Mouse (Mus musculus) common myeloid progenitor, adult 5-6 weeks (primary cell): ENCODE results near the gene Gm36079. TPM values are rescaled to one million over a fixed set of nuclear protein-coding genes. Genes with fewer than 3 reads are reported as not detected.
"Not testable (repeated sequence)": the region's sequence is repeated elsewhere in the genome, so short reads cannot be mapped to it uniquely, and the experiment has no call there.

ENCODE experiments used
- ATAC-seq: replicated peaks from 2 replicates; pipeline ENCODE4 v1.8.0; 2016; ENCODE audit warnings: low read depth, mild to moderate bottlenecking, moderate TSS enrichment, inconsistent platforms; ENCODE audit not compliant: poor library complexity, severe bottlenecking
- total RNA-seq: library from RNA; stranded (forward); fragments of 200-1000, 187-1606 nt; gene quantifications from 2 replicates; pipeline ENCODE4 v1.2.3, GENCODE M21; 2017

The Gm36079 gene
- total RNA-seq, 1 experiment from 2014 or later = not detected

DNA sequence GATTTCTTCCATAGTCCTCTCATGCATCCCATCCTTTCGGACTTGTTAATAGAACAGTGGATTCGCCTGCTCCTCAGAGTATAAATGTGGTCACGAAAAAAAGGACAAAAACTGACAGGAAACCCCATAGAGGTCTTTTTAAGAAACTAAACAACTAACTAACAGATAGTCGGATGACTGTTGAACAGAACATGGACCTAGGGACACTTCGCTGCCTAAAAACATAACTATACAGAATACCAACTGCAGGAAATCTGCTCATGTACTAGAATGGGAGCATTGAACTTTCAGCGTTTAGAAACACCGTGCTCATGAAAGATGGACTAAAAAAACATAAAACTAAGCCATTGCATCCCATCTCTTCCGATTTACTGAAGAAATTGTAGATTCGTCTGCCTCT, 2.2 kb downstream of the Gm36079 start:
- not testable (repeated sequence) for ATAC-seq

DNA sequence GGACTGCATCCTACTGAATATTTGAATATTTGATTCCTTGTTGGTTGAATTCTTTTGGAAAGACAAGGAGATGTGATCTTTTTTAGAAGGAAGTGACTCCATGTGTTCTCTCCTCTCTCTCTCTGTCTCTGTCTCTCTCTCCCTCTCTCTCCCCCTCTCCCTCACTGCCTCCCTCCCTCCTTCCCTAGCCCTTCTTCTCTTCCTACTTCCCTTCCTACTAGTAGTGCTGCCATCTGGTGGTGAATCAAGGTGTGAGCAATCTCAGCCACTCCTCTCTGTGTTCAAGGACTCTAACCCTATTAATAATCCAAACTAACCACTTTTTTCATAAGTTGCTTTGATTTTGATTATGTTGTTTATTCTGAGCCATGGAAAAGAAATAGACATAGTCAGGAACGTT, 5.3 kb downstream of the Gm36079 start:
- not testable (repeated sequence) for ATAC-seq

DNA sequence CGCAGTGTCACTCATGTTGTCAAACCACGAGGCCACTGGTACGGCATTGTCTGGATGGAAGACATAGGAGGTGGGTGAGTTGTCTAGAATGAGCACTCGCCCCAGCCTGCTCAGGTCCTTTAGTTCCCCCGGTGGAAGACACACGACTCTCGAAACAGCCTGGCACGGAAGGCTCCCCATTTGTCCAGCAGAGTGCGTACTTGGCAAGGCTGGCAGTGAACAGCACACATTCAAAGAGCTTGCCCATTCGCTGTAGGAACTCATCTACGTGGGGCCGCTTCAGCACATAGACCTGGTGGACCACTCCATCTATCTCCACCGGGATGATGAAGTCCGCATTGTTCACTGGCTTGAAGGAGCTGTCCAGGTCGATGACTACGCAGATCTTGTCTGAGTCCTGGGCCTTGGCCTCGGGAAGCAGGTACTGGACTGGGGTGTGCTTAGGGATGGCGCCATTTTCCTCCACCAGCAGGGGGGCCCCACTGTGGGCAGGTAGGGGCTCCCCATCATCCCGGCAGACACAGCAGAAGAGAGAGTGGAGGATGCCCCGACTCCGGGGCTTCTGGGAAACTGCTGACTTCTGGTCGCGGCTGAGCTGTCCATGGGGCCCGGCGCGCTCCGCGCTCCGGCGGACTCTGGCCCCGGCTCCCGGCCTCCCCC, 11.3 kb downstream of the Gm36079 start:
- peak; percentile 64; the same call in 1 of the 2 replicates for ATAC-seq

DNA sequence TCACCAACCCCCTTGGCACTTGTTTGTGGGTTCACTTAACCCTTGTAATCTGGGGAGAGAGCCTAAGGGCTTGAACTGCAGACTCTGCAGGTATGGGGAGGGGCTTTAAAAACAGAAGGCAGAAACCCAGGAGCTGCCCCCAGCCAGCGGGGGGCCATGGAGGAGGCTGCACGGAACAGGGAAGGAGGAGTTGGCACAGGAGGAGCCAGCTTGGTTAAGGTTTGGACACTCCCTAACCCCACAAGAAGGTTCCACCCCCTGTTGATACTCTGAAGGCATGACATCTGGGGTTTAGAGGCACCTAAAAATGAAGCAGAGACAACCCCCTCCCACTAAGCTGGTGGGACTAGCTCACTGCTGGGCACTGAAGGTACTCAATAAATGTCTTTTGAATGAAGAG, 12.8 kb downstream of the Gm36079 start:
- ATAC-seq = peak; percentile 50

DNA sequence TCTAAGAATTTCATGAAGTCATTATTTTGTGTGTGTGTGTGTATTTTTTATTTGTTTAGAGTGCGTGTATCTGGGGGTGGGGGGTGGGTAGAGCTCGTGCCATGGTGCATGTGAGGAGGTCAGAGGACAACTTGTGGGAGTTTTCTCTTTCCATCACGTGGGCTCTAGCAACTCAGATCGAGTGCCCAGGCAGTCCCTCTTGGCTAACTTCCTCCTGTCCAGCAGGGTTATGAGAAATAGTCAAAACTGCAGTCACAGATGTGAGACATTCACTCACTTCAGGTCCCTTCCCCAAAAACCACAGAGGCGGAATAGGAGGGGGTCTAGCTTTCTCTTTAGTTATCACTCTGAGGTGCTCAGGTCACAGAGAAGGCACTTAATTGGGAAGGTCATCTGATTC, 13.3 kb downstream of the Gm36079 start:
- ATAC-seq = peak; percentile 15; the same call in 1 of the 2 replicates

DNA sequence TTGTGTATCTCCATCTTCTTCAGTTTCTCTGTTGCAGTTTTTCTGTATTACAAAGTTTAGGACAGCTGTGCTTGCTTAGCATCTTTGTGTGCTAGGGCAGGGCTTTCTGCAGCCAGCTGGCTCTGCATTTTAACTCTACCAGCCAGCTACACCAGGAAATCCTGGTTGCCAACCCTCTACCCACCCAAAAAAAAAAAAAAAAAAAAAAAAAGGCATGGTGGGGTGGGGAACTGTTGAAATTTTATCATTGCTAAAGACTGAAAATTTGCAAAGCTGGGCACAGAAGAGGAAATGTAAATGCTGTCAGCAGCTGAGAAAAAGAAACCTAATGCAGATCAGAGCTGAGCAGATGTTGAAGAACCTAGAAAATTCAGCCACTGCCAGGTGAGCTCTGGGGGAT, 16.7 kb downstream of the Gm36079 start:
- peak; percentile 54 for ATAC-seq

DNA sequence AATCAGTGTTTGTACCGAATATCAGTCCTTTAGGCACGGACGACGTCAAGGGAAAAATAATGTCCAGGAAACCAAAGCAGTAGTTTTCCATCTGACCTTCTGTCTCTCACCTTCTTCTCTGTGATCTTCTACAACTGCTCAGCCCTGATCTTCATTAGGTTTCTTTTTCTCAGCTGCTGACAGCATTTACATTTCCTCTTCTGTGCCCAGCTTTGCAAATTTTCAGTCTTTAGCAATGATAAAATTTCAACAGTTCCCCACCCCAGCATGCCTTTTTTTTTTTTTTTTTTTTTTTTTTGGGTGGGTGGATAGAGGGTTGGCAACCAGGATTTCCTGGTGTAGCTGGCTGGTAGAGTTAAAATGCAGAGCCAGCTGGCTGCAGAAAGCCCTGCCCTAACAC, 27.6 kb downstream of the Gm36079 start:
- 0 out of 2 replicates have a peak, but pooled peaks have one; percentile 19 for ATAC-seq

DNA sequence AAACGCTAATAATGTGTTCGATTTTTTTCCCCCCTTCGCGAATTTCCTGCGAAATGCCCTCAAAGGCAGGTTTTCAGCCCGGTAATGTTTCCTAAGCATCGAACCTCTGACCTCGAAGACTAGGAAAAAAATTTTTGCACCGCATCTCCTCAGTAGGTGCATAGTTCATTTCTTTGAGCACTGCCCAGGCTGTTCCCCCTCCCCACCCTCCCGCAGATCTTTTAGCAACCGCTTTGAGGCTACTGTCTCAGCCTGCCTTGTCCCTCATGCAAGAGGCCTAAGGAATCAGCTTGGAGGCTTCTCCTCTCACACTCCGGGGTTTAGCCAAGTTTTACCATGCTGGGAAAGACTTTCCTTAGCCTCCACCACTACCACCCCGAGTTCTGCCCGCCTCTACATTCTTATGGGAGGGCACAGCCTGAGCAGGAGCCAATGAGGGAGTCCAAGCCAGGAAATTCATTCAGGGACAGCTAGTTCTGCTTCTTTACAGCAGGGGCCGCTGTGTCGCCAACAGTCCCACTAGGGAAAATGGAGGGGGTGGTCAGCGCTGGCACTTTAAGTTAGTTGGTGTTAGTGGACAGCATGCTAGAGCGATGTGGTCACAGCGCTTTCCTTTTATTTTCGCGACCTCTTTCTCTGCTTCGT, 28.2 kb downstream of the Gm36079 start:
- ATAC-seq = peak; percentile 99

DNA sequence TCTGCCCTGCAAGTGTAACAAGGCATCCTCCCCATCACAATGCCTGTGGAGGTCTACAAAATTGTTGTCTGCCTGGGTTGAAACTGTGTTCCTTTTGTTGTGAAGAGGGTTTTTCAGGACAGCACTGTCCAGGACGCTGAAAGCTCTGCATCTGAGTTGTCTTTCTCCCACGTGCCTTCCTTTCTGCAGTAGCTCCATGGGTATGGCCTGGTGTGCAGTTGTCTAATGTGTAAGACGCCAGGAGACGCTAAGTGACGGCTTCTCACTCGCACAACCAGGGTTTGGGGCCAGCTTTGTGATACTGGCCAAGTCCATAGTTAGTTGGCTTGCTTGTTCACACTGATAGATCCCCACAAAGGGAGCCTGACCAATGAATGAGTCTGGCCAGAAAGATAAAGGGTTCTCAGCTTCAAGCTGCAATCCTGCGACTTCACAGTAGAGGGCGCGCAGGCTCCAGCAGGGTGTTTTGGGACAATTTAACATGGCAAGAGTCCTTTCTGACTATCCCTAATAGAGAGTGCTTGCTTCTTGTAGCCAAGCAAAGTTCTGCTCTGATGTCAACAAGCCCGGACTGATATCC, 34.8 kb downstream of the Gm36079 start:
- ATAC-seq = peak; percentile 91

DNA sequence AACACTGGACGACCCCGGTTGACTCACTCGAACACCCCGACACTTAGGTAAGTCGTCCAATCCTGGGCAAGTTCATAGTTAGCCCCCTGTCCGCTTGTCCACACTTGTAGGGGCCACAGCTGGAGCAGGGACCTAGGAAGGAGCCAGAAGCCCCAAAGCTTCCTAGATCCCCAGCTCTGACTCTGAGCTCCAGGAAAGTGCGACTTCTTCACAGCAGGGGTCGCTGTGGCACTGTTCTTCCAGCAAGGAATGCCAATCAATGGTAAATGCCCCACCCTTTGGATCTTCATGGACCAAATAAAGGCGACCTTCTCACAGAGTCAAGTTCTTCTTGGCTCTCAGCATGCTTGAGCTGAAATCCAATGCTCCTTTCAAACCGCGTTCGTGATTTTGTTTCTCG, 35.5 kb downstream of the Gm36079 start:
- ATAC-seq = peak; percentile 90

Other genes starting within 250 kb of the Gm36079 start
- 51.6 and 74.2 TPM in 2 replicates for gene Zfp131, start 236.1 kb downstream of the Gm36079 start, total RNA-seq
- not detected in 2 replicates for gene AF067063, start 196.8 kb downstream of the Gm36079 start, total RNA-seq
- not detected in 2 replicates for gene D13Ertd608e, start 191.0 kb downstream of the Gm36079 start, total RNA-seq
- gene Tcstv1, start 132.2 kb downstream of the Gm36079 start, total RNA-seq = not detected in 2 replicates
- 0.59 TPM in 1 of 2 replicates, not detected in the other for gene Gm21761, start 97.7 kb downstream of the Gm36079 start, total RNA-seq
- gene B020031M17Rik, start 76.2 kb downstream of the Gm36079 start, total RNA-seq = not detected in 2 replicates
- gene Gm21188, start 25.2 kb upstream of the Gm36079 start, total RNA-seq = 1.7 and 2.2 TPM in 2 replicates
- not detected in 2 replicates for gene Gm20767, start 113.2 kb upstream of the Gm36079 start, total RNA-seq
- not detected in 2 replicates for gene Gm21818, start 145.4 kb upstream of the Gm36079 start, total RNA-seq
- gene Gm21762, start 188.9 kb upstream of the Gm36079 start, total RNA-seq = not detected in 2 replicates
- gene Gm21731, start 212.1 kb upstream of the Gm36079 start, total RNA-seq = not detected in 2 replicates
- not detected in 2 replicates for gene AF067061, start 236.1 kb upstream of the Gm36079 start, total RNA-seq